Mouse (Mus musculus): Measurements from ENCODE around the gene Olfr960.

Gene Olfr960

GRCm38 (mm10) chr9:39621073-39621472 is at the start of gene Olfr960:
Olfr960 (plus strand) TSS chr9:39621373.
- DNase-seq (ENCODE audit: low read depth, low spot score), result no peak

- DNase-seq (ENCODE audit: low read depth, low spot score), result no peak
Measured at GRCm38 (mm10) chr9:39575469-39575868, 45.7 kb upstream of the Olfr960 start, which contains the start of gene Olfr959. Olfr959 (minus strand) TSS chr9:39575569.

- DNase-seq (ENCODE audit: low read depth, low spot score), result peak; percentile 4
Measured at GRCm38 (mm10) chr9:39577050-39577449, 44.1 kb upstream of the Olfr960 start.

- no peak for DNase-seq (ENCODE audit: low read depth, low spot score)
Measured at GRCm38 (mm10) chr9:39602536-39603332, 18.4 kb upstream of the Olfr960 start.

- no peak for DNase-seq (ENCODE audit: low read depth, low spot score)
Measured at GRCm38 (mm10) chr9:39603333-39603845, 17.8 kb upstream of the Olfr960 start.

- peak; percentile 22 for DNase-seq (ENCODE audit: low read depth, low spot score)
Measured at GRCm38 (mm10) chr9:39603999-39604453, 17.1 kb upstream of the Olfr960 start, which contains the start of gene AW551984. AW551984 (minus strand) TSS chr9:39604403.

GRCm38 (mm10) chr9:39608497-39608896 is 12.7 kb upstream of the Olfr960 start:
- DNase-seq (ENCODE audit: low read depth, low spot score), result no peak

- no peak for DNase-seq (ENCODE audit: low read depth, low spot score)
Measured at GRCm38 (mm10) chr9:39610355-39610754, 10.8 kb upstream of the Olfr960 start, which contains the start of gene Olfr148. Olfr148 (plus strand) TSS chr9:39610655.

- DNase-seq (ENCODE audit: low read depth, low spot score), result no peak
Measured at GRCm38 (mm10) chr9:39611953-39612352, 9.2 kb upstream of the Olfr960 start.

GRCm38 (mm10) chr9:39623783-39624182 is 2.6 kb downstream of the Olfr960 start:
- DNase-seq (ENCODE audit: low read depth, low spot score), result no peak

GRCm38 (mm10) chr9:39624711-39625110 is 3.5 kb downstream of the Olfr960 start:
- no peak for DNase-seq (ENCODE audit: low read depth, low spot score)

GRCm38 (mm10) chr9:39629069-39629468 is 7.9 kb downstream of the Olfr960 start:
- no peak for DNase-seq (ENCODE audit: low read depth, low spot score)

- no peak for DNase-seq (ENCODE audit: low read depth, low spot score)
Measured at GRCm38 (mm10) chr9:39633913-39634594, 12.9 kb downstream of the Olfr960 start.

GRCm38 (mm10) chr9:39644785-39645184 is 23.6 kb downstream of the Olfr960 start, which contains the start of gene Olfr961:
Olfr961 (plus strand) TSS chr9:39645085.
- DNase-seq (ENCODE audit: low read depth, low spot score), result no peak

GRCm38 (mm10) chr9:39647382-39647781 is 26.2 kb downstream of the Olfr960 start:
- no peak for DNase-seq (ENCODE audit: low read depth, low spot score)

- DNase-seq (ENCODE audit: low read depth, low spot score), result no peak
Measured at GRCm38 (mm10) chr9:39654756-39655396, 33.7 kb downstream of the Olfr960 start.

GRCm38 (mm10) chr9:39666905-39667304 is 45.7 kb downstream of the Olfr960 start, which contains the start of gene Olfr963:
Olfr963 (plus strand) TSS chr9:39667205.
- no peak for DNase-seq (ENCODE audit: low read depth, low spot score)

GRCm38 (mm10) chr9:39669723-39670122 is 48.5 kb downstream of the Olfr960 start:
- DNase-seq (ENCODE audit: low read depth, low spot score), result no peak
